Mouse (Mus musculus) heart, postnatal 10 days (tissue): Measurements from ENCODE around the gene Mfsd4b1. TPM values are rescaled to one million over a fixed set of nuclear protein-coding genes. Genes with fewer than 3 reads are reported as not detected.

ENCODE experiments used
- DNase-seq, 2 experiments: peaks; one replicate each; pipeline ENCODE4 v3.0.0; 2021
- intact Hi-C: fragments of 180-260 bp; cut with DNase I; formaldehyde crosslinking; loops from one replicate; pipeline ENCODE4 v1.15.1; 2025
- total RNA-seq, 2 experiments: library from RNA; stranded (reverse); gene quantifications; 2 replicates each; pipeline ENCODE4 v1.2.3; 2021

The Mfsd4b1 gene
- total RNA-seq, 2 experiments from 2014 or later: 1.7 to 1.9 TPM

DNA sequence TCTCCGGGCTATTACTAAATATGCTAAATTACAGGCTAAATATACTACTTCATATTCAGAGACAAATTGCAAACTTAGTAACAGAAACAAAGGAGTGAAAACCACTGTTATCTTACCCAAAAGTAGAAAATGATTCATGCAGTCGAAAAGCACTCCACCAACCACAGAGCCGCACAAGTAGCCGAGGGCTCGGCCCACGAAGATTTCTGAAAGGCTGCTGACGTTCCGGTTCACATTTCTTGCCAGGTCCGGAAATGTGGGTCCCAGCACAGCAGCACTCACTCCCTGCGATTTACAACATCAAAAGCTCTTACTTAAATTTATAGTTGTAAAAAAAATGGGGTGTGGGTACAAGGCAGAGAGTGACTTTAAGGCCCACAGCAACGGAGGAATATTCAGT lies 50.1 kb downstream of the Mfsd4b1 start:
- no peak for DNase-seq
- intact Hi-C loops: no loop called here

- intact Hi-C loops: no loop called here
- DNase-seq: peak; percentile 31 to 55
Observed at GRCm38 (mm10) chr10:39967512-39967911, 57.6 kb downstream of the Mfsd4b1 start.

DNA sequence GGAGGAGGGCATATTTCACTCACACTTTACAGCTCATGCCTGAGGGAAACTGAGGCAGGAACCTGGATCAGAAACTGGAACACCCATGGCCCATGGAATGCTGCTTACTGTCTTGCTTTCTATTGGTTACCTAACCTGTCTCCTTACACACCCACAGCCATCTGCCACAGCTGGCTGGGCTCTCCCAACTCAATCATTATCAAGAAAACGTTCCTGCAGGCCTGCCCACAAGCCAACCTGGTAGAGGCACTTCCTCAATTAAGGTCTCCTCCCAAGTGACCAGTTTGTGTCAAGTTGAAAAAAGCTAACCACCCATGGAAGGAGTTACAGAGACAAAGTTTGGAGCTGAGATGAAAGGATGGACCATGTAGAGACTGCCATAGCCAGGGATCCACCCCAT lies 63.2 kb downstream of the Mfsd4b1 start:
- intact Hi-C loops: loop anchor here (2.0 kb wide), 1 partner anchor 791 kb away; no protein-coding TSS in a partner anchor
- no peak for DNase-seq

DNA sequence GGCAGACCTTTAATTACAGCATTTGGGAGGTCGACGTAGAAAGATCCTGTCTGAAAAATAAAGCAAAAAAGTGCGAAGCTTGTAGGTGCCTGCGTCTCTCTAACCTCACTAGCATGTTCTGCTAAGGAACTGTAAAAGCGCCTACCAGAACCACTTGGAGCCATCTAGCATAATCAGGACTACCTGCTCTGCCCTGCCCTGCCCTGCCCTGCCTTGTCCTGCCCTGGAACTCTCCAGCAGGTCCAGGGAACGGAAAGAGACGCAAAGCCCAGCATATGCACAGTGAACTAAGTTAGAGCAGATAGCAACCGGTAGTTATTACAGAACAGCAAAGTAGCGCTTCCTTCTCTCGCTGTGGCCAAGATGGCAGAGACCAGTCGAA lies 64.6 kb downstream of the Mfsd4b1 start:
- intact Hi-C loops: loop anchor here (2.0 kb wide), 1 partner anchor 790 kb away; no protein-coding TSS in a partner anchor
- DNase-seq: no peak

DNA sequence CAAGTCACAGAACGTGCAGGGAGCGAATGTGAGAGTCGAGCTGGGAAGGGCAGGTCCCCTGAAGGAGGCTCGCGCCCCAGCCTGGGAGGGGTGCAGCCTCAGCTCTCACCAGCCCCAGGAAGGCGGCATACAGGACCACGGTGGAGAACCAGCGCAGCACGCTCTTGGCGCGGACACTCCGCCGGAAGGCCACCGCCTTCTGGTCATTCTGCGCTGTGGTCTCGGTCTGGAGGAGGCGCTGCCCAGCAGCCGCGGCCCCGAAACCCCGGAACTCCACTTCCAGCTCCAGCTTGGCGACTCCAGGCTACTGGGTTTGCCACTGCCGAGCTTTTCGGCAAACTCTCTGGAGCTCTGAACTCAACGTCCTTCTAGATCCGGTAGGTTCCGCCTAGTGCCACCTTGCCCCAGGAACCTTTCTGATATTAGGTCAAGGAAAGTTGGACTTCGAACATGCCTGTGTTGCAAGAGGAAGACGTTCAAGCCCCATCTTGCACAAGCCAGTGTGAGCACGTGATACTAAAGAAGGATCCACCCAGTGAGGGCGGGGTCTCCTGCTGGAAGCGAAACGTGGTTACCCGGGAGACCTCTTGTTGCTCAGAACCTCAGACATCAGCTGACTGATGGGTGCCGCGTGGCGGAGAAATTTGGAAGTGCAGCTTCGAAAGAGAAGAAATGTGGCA lies 65.2 kb downstream of the Mfsd4b1 start, which contains the start of gene Mfsd4b3:
Mfsd4b3 (minus strand) TSS at position 393 of the 680 bp plus-strand sequence.
- intact Hi-C loops: loop anchor here (2.0 to 5.0 kb wide), 4 partner anchors 61 to 789 kb away; partner anchors contain the start of gene Mfsd4b4

GRCm38 (mm10) chr10:39958266-39958665 lies 66.8 kb downstream of the Mfsd4b1 start:
- DNase-seq: peak; percentile 28 to 33
- intact Hi-C loops: loop anchor here (2.0 to 5.0 kb wide), 3 partner anchors 59 to 421 kb away; partner anchors contain the start of gene Mfsd4b4

More for the DNA sequence above, 65.2 kb downstream of the Mfsd4b1 start, which contains the start of gene Mfsd4b3:
- peak; percentile 96 to 97 for DNase-seq

GRCm38 (mm10) chr10:39956340-39956878 lies 68.7 kb downstream of the Mfsd4b1 start:
- intact Hi-C loops: loop anchor here (5.0 kb wide), 2 partner anchors 256 to 419 kb away; no protein-coding TSS in a partner anchor
- no peak for DNase-seq

DNA sequence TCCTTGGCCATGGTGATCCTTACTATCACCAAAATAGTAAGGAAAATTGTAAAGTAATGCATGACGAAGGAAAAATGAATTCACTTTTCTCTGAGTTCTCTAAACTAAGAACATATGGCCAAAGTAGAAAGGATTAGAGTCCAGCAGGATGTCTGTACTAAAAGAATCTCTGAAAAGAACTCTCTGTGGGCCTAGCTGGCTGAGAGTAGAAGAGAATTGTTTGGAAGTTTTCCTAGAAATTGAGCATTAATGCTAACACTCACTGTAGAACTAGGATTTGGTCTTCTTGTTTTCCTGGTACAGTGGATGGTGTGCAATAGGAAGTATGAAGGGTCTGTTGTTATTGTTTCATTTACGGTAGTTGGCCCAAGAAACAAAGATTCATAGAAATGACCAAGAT lies 69.9 kb downstream of the Mfsd4b1 start:
- intact Hi-C loops: loop anchor here (5.0 kb wide), 2 partner anchors 257 to 418 kb away; no protein-coding TSS in a partner anchor
- DNase-seq: no peak

Other genes with a start within 250 kb of the Mfsd4b1 start
- 1 to 10 TPM; 3.3 to 3.8 TPM for gene Mfsd4b4, start 126.0 kb downstream of the Mfsd4b1 start, total RNA-seq
- under 1 TPM; 0.14 to 0.20 TPM for gene Mfsd4b2, start 98.3 kb downstream of the Mfsd4b1 start, total RNA-seq
- 1 to 10 TPM in 1 of 2 experiments, under 1 TPM in 1; 0.93 to 1.6 TPM for gene Mfsd4b3, start 65.1 kb downstream of the Mfsd4b1 start, total RNA-seq
- under 1 TPM; 0.30 to 0.50 TPM for gene Mfsd4b5, start 38.6 kb downstream of the Mfsd4b1 start, total RNA-seq
- gene Slc16a10, start 117.0 kb upstream of the Mfsd4b1 start, total RNA-seq: 10 to 100 TPM; 13.4 to 16.2 TPM
- gene Rpf2, start 221.8 kb upstream of the Mfsd4b1 start, total RNA-seq: 10 to 100 TPM; 16.1 to 17.2 TPM
- 10 to 100 TPM; 30.4 to 31.5 TPM for gene Gtf3c6, start 232.8 kb upstream of the Mfsd4b1 start, total RNA-seq